Mouse (Mus musculus) E14TG2a.4 (cell line): Measurements from ENCODE around the gene Bean1.

Experiments
- H3K27me3 ChIP-seq: 2 replicates; pipeline ENCODE4 v1.6.1; 2014; ENCODE audit warnings: low read length, control low read depth; ENCODE audit not compliant: insufficient read depth
- H3K36me3 ChIP-seq: 2 replicates; pipeline ENCODE4 v1.6.1; 2014; ENCODE audit warnings: low read length, control low read depth; ENCODE audit not compliant: insufficient read depth
- H3K4me1 ChIP-seq: replicated peaks from 2 replicates; pipeline ENCODE4 v1.6.1; 2014; ENCODE audit warnings: low read depth, low read length, control low read depth
- H3K4me3 ChIP-seq: replicated peaks from 2 replicates; pipeline ENCODE4 v1.5.1; 2014; ENCODE audit warnings: mild to moderate bottlenecking, low read length
- H3K9me3 ChIP-seq: 2 replicates; pipeline ENCODE4 v1.6.1; 2014; ENCODE audit warnings: low read length, control low read depth
- CTCF ChIP-seq: conservative IDR thresholded peaks from 2 replicates; pipeline ENCODE4 v1.5.1; 2014; ENCODE audit warnings: low read length
- NANOG ChIP-seq: IDR thresholded peaks from 2 replicates; pipeline ENCODE4 v1.6.1; 2014; ENCODE audit warnings: borderline replicate concordance, low read length, mixed read lengths
- POU5F1 ChIP-seq: IDR thresholded peaks from 2 replicates; pipeline ENCODE4 v1.6.1; 2014; ENCODE audit warnings: low read length, borderline replicate concordance

Gene Bean1

DNA sequence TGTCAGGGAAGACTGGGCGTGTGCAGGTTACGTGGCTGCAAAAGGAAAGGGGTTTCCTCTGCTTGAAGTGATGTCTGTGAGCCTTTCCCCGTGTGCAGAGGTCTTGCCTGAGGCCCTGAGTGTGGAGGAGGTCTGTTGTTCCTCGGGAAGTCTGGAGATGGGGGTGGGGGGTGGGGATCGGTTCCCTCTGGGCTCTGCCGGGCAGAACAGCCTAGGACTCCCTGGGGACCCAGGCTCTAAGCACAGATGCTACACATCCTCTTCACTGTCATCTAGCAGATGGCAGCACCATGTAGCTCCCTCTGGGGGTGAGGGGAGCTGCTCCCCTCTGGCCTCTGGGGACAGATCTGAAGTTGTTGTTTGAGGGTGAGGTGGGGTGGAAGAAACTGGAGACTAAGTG is 14.7 kb downstream of the Bean1 start:
- TF ChIP-seq CTCF: no peak
- TF ChIP-seq POU5F1: no peak
- TF ChIP-seq NANOG: no peak
- Histone ChIP-seq H3K36me3 (no peaks in the 10 kb centered on the region), H3K9me3 (no peaks in the 10 kb centered on the region), H3K4me1 (no peaks in the 10 kb centered on the region), H3K27me3 (peaks cover 27% of the 10 kb centered on the region), H3K4me3 (no peak overlapping the region)

DNA sequence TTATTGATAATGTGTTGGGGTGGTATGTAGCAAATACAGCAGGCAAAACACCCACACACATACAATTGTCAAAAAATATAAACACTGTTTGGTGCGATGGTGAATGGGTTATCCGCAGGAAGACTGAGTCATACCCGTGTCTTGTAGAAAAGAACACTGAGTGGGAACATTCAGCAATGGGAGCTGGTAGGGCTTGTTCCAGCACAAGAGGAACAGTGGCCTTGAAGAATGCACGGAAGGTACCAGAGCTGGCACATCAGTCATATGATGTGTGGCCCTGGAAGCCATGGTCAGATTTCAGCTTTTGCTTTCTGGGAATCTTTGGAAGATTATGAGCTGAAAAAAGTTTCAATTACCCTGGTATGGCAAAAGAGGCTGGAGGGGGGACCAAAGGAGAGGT is 16.6 kb downstream of the Bean1 start:
- H3K36me3 ChIP-seq: no peaks in the 10 kb centered on the region
- no peak overlapping the region for H3K4me3 ChIP-seq
- H3K27me3 ChIP-seq: peaks cover 27% of the 10 kb centered on the region
- no peaks in the 10 kb centered on the region for H3K4me1 ChIP-seq
- H3K9me3 ChIP-seq: no peaks in the 10 kb centered on the region
- TF ChIP-seq CTCF: no peak
- no peak for TF ChIP-seq NANOG
- TF ChIP-seq POU5F1: no peak

DNA sequence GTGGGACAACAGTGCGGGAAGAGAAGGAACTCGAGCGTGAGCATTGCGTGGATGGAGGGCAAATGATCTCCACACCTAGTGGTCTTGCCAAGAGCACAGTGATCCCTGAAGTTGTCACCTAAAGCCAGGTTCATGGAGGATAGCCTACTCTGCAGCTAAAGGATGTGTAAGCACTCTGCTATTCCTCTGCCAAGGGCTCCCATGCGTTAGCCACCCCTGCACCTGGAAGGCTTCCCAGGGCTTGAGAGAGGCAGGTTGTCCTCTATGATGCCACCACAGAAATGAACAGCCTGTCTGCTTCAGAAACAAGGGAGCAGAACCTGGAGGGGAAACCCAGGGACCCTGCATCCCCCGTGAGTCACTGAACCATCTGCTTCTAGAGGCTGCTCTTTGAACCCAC is 17.4 kb downstream of the Bean1 start:
- Histone ChIP-seq H3K36me3 (no peaks in the 10 kb centered on the region), H3K4me1 (no peaks in the 10 kb centered on the region)
- no peak for TF ChIP-seq CTCF
- TF ChIP-seq POU5F1: no peak
- TF ChIP-seq NANOG: no peak

DNA sequence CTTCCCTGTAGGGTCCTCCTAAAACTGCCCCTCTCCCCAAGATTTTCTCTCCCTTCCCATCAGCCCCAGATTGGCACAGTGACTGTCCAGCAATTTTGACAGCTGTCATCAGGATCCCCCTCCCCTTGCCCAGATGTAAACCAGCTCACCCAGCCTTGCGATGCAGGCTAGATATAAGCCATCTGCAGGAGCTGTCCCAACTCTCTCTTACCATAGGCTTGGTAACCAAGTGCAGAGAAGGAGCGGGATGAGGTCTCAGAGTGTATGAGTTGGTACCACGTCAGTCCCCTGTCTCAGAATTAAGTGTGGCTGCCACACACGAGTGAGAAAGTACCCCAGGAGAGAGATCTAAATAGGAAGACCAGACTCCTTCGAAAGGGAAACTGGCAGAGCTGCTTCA is 18.2 kb downstream of the Bean1 start:
- no peak for TF ChIP-seq CTCF
- TF ChIP-seq NANOG: no peak
- no peak for TF ChIP-seq POU5F1
- Histone ChIP-seq H3K4me1 (no peaks in the 10 kb centered on the region), H3K27me3 (peaks cover 24% of the 10 kb centered on the region), H3K36me3 (no peaks in the 10 kb centered on the region), H3K9me3 (peaks cover 4% of the 10 kb centered on the region; the same call in 1 of the 2 replicates), H3K4me3 (no peak overlapping the region)

More for the DNA sequence above, 17.4 kb downstream of the Bean1 start:
- Histone ChIP-seq H3K4me3 (no peak overlapping the region), H3K9me3 (no peaks in the 10 kb centered on the region), H3K27me3 (peaks cover 27% of the 10 kb centered on the region)

DNA sequence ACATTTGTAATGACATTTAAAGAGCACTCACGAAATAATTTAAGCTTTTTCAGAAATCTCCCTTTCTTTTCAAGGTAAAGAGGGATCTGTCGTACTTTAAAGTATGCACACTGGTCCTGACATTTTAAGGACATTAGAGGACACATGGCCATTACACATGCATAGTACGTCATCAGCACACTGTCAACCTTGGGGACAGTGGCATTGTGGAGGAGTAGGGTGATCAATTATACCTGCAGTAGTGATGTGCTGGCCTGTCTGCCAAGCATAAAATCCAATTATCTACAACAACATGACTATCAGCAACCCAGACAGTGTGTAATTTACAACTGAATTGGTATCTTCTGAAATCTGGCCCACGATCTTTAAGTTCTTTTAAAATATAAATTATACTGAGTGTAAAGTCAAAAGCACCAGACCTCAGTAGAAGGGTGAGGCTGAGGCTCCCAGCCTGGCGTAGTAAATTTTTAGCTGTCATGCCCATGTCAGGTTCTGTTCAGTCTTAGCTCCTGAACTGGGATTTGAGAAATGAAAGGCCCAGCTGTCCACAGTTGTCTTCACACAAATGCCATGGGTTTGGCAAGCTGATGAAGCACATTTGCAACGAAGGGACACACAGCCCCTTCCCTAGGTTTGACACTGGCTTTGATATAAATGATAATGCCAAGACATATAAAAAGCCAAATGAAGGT is 20.7 kb downstream of the Bean1 start:
- Histone ChIP-seq H3K9me3 (peaks cover 5% of the 10 kb centered on the region; the same call in 1 of the 2 replicates), H3K4me1 (no peaks in the 10 kb centered on the region), H3K36me3 (no peaks in the 10 kb centered on the region), H3K4me3 (no peak overlapping the region), H3K27me3 (peaks cover 15% of the 10 kb centered on the region; the same call in 1 of the 2 replicates)
- TF ChIP-seq POU5F1 (no peak), NANOG (no peak), CTCF (no peak)

DNA sequence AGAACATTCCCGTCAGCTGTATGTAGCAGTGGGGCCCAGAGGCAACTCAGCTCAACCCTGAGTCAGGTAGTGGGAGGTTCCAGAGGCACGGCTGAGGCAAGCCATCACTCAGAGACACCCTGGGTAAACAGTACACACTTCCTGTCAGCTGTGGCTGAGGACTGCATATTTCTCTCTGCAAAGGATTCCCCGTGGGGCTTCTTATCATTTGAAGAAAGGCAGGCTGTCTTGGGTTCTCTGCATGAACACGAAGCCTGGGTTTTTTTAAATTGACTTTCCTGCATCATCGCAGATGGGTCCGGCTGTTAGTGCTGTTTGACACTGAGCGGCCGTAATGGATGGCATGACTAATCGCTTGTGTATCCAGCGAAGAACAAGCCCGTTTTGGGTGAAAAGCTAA is 21.3 kb downstream of the Bean1 start:
- H3K4me3 ChIP-seq: no peak overlapping the region
- no peaks in the 10 kb centered on the region for H3K4me1 ChIP-seq
- no peak for TF ChIP-seq NANOG
- no peak for TF ChIP-seq CTCF
- no peak for TF ChIP-seq POU5F1
- peaks cover 5% of the 10 kb centered on the region; the same call in 1 of the 2 replicates for H3K9me3 ChIP-seq
- H3K27me3 ChIP-seq: peaks cover 15% of the 10 kb centered on the region; the same call in 1 of the 2 replicates
- no peaks in the 10 kb centered on the region for H3K36me3 ChIP-seq

DNA sequence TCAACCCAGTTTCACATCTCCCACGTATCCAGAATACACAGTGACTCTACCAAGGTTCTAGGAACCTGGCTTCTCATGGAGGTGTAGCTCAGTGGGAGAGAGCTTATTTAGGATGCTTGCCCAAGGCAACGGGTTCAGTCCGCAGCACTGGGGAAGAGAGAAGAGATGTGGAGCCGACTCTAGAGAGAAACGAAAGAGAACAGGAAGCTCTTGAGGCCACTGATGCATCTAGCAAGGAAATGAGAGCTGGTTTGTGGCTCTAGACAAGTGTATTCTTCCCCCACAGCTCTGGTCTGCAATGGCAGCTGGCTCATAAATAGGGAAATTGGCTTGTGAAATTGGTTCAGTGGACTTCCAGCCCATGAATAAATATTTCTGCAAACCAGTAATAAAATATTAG is 29.6 kb downstream of the Bean1 start:
- TF ChIP-seq NANOG (no peak), POU5F1 (no peak), CTCF (no peak)
- peaks cover 26% of the 10 kb centered on the region for H3K27me3 ChIP-seq
- no peaks in the 10 kb centered on the region for H3K4me1 ChIP-seq
- H3K9me3 ChIP-seq: no peaks in the 10 kb centered on the region
- no peak overlapping the region for H3K4me3 ChIP-seq
- H3K36me3 ChIP-seq: no peaks in the 10 kb centered on the region

DNA sequence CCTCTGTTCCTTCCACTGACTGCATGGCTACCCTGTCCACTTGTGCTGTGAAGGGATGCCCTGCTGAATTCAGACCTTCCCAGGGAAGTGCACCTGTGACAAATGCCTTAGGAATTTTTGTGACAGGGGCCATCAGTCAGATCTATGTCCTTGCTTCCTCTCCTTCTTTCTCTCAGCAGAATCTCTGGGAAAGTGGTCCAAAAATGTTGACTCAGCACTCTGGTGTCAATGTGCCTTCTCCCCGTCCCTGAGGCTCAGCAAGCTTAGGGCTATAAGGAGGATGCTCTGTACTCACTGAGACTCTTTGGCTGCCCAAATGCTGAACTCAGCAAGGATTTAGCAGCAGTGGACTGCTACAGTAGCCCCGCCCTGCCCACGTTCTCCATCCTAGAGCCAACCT is 31.4 kb downstream of the Bean1 start:
- Histone ChIP-seq H3K27me3 (peaks cover 26% of the 10 kb centered on the region), H3K9me3 (no peaks in the 10 kb centered on the region), H3K4me1 (no peaks in the 10 kb centered on the region), H3K4me3 (no peak overlapping the region), H3K36me3 (no peaks in the 10 kb centered on the region)
- TF ChIP-seq CTCF: no peak

DNA sequence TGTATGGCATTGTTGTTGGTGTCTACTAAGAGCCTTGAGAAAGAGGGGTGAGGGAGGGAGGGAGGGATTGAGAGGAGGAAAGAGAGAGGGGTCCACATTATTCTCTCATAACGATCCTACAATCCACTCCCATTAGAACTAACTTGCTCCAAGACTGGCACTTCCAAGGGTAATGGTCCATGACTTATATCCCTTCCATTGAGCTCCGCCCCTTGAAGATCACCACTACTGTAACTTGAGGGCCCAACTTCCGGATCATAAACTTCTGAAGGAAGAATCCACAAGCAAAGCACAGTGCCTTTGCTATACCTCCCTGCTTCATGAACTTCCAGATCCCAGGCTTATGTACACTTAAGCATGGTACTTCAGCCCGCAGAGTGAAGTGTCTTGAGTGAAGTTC is 32.1 kb downstream of the Bean1 start:
- H3K36me3 ChIP-seq: no peaks in the 10 kb centered on the region
- peaks cover 26% of the 10 kb centered on the region for H3K27me3 ChIP-seq
- H3K4me1 ChIP-seq: no peaks in the 10 kb centered on the region
- no peaks in the 10 kb centered on the region for H3K9me3 ChIP-seq
- H3K4me3 ChIP-seq: no peak overlapping the region
- no peak for TF ChIP-seq CTCF
- no peak for TF ChIP-seq NANOG
- no peak for TF ChIP-seq POU5F1
